Mouse (Mus musculus): ENCODE data around the gene Ston2.
"Not testable (repeated sequence)": the region's sequence is repeated elsewhere in the genome, so short reads cannot be mapped to it uniquely, and the experiment has no call there.

The Ston2 gene

GRCm38 (mm10) chr12:91791822-91792221 lies 3.6 kb upstream of the Ston2 start:
- no peak for DNase-seq (ENCODE audit: low read depth, low spot score)

GRCm38 (mm10) chr12:91789801-91790200 lies 1.6 kb upstream of the Ston2 start:
- DNase-seq (ENCODE audit: low read depth, low spot score) = no peak

GRCm38 (mm10) chr12:91788446-91788845 lies 259 bp upstream of the Ston2 start:
- not testable (repeated sequence) for DNase-seq (ENCODE audit: low read depth, low spot score)

GRCm38 (mm10) chr12:91786355-91786754 lies 1.8 kb downstream of the Ston2 start:
- no peak for DNase-seq (ENCODE audit: low read depth, low spot score)

- DNase-seq (ENCODE audit: low read depth, low spot score) = no peak
Measured at GRCm38 (mm10) chr12:91781432-91781831, 6.8 kb downstream of the Ston2 start.

- no peak for DNase-seq (ENCODE audit: low read depth, low spot score)
Measured at GRCm38 (mm10) chr12:91780531-91780930, 7.7 kb downstream of the Ston2 start.

- DNase-seq (ENCODE audit: low read depth, low spot score) = peak; percentile 41
Measured at GRCm38 (mm10) chr12:91779004-91779365, 9.2 kb downstream of the Ston2 start.

GRCm38 (mm10) chr12:91778211-91779003 lies 9.8 kb downstream of the Ston2 start:
- no peak for DNase-seq (ENCODE audit: low read depth, low spot score)

- DNase-seq (ENCODE audit: low read depth, low spot score) = no peak
Measured at GRCm38 (mm10) chr12:91776342-91776741, 11.8 kb downstream of the Ston2 start.

GRCm38 (mm10) chr12:91774811-91775284 lies 13.3 kb downstream of the Ston2 start:
- no peak for DNase-seq (ENCODE audit: low read depth, low spot score)

- DNase-seq (ENCODE audit: low read depth, low spot score) = no peak
Measured at GRCm38 (mm10) chr12:91768871-91769270, 19.3 kb downstream of the Ston2 start.

- DNase-seq (ENCODE audit: low read depth, low spot score) = no peak
Measured at GRCm38 (mm10) chr12:91768176-91768575, 20.0 kb downstream of the Ston2 start.

GRCm38 (mm10) chr12:91766338-91767107 lies 21.7 kb downstream of the Ston2 start:
- peak; percentile 50 for DNase-seq (ENCODE audit: low read depth, low spot score)

GRCm38 (mm10) chr12:91765504-91765903 lies 22.7 kb downstream of the Ston2 start:
- DNase-seq (ENCODE audit: low read depth, low spot score) = no peak

- no peak for DNase-seq (ENCODE audit: low read depth, low spot score)
Measured at GRCm38 (mm10) chr12:91765054-91765453, 23.1 kb downstream of the Ston2 start.

- DNase-seq (ENCODE audit: low read depth, low spot score) = no peak
Measured at GRCm38 (mm10) chr12:91764471-91764870, 23.7 kb downstream of the Ston2 start.

- no peak for DNase-seq (ENCODE audit: low read depth, low spot score)
Measured at GRCm38 (mm10) chr12:91759836-91760235, 28.4 kb downstream of the Ston2 start.

- no peak for DNase-seq (ENCODE audit: low read depth, low spot score)
Measured at GRCm38 (mm10) chr12:91757854-91758562, 30.2 kb downstream of the Ston2 start.

GRCm38 (mm10) chr12:91756562-91757166 lies 31.5 kb downstream of the Ston2 start:
- no peak for DNase-seq (ENCODE audit: low read depth, low spot score)

GRCm38 (mm10) chr12:91754606-91755005 lies 33.6 kb downstream of the Ston2 start:
- no peak for DNase-seq (ENCODE audit: low read depth, low spot score)

- no peak for DNase-seq (ENCODE audit: low read depth, low spot score)
Measured at GRCm38 (mm10) chr12:91752711-91753110, 35.5 kb downstream of the Ston2 start.

All from telencephalon, adult 2 months (tissue).